Mouse (Mus musculus): ENCODE results near the gene Rpl29.

Rpl29 gene

DNA sequence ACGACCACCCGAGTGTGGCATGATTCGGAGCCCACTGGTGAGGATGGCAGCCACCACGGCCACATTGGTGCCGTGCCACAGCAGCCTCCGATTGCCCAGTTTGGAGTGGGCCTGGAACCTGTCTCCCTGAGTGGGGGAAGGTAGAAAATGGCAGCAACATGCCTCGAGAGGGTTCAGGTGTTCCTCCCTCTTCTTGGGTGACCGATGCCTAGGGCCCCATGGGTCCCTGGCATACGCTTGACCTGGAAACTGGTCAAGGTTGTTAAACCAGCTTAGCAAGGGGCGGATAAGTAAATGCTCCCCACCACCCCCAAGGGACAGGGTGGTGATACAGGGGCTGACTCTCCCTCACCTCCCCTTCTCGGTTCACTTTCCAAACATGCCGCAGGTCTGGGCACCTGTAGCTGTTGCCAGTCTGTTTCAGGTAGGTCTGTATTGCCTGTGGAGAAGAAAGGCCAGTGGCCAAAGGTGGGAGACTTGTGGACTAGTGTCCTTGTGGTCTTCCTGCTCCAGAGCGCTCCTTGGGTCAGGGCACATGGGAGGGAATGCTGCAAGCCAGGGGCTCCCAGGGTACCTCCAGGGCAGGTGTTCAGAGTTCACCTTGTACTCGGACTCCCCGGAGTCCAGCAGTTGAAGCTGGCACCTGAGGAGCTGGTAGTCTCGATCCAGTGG lies 44.0 kb downstream of the Rpl29 start:
- no peak for DNase-seq (ENCODE audit: low spot score)

DNA sequence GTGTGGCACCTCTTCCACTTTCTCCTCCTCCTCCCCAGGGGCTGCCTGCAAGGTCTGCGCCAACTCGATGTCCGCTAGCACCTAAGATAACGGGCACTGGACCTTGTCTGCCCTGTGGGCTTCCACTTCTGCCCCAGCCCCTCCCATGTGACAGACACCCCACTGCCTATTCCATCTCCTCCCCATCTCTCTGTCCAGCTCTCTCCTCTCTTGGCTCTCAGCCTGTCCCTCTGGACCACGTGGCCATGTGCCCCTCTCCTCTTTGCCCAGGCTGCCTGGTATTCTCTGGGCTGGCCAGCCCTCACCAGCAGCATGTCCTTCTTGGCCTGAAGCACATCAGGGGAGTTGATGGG lies 44.5 kb downstream of the Rpl29 start:
- no peak for DNase-seq (ENCODE audit: low spot score)

DNA sequence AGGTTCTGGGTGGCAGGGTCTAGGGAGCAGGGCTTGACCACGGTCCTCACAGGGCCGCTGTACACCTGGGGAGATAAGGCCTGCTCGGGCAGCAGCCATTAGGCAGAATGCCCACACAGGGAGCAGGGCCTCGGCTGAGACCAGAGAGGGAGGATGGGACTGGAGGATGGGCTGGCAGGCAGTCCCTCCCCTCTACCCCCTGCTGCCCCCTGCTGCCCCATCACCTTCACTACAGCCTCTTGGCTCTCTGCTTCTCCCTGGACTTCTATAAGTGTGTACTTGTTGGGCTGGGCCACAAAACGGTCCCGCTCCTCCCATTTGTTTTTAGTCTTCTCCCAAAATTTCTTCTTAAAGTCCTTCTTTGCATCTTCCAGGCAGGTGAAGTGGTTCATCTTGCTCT lies 45.2 kb downstream of the Rpl29 start:
- DNase-seq (ENCODE audit: low spot score), result no peak

DNA sequence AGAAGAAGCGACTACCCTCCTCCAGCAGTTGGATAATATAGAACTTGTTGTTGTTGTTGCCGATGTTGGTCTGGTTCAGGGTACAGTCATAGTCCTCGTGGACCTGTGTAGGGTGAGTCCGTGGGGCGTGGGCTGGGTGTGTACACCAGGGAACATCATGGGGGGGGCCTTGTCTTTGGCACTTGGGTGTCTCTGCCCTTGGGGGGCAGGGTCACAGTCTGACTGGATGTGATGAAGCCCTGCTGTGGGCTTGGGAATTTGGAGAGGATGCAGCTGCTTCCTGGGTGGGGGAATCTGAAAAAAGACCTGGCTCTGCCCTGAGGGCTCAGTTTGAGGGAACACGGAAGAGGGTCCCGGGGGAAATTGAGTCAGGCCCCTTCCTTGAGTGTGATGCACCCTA lies 45.8 kb downstream of the Rpl29 start:
- DNase-seq (ENCODE audit: low spot score), result no peak

DNA sequence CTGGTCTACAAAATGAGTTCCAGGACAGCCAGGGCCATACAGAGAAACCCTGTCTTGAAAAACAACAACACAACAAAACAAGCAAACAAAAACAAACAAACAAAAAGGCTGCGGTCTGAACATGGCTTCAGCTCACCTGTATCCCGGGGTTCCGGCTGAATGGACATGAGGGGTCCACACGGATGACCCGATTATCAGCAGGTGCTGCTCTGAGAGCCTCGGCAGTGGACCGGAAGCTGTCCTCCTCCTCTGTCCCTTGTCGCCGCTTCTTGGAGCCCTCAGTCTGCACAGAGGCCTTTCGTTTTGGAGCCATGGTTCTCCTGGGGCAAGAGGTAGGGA lies 46.4 kb downstream of the Rpl29 start, which contains the start of gene Rrp9:
TSS of gene Rrp9 (plus strand) at position 301 of the 339 bp plus-strand sequence.
- DNase-seq (ENCODE audit: low spot score), result no peak

DNA sequence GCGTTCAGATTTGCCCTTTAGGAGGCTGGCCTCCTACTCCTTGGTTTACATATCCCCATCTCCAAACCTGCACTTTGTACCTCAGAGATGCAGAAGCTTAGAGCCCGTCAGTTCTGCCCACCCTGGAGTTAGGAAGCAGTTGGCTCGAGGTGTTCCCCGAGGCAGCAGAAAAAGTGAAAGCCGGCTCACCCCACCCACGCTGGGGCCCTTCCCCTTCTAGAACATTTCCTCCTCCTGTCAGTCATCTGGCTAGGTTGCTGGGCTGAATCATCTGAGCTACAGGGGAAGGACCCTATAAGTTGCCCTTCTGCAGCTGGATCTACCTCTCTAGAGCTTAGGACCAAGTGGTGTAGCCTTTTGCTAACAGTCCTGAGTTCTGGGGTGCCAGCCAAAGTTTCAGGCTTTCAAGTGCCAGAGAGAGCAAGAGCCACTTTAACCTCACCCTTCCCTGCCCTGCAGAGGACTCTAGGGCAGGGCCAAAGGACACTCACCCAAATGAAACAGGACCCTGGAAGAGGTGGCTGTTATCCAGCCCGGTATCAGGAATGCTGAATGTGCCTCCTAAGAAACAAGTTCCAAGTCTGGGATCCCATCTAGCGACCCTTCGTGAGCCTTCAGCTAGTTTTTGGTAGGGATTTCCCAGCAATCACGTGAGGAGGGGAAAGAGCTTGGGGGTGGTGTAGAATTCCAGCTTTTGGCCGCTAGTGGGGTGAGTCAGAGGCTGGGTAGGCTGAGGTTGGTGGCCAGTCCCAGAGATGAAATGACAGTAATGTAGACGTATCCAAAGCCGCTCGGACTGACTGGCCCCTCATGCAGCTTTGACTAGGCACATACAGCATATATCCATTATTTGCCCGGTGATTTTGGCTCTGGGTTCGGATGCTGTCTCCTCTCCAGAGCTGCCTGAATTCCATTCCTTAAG lies 47.0 kb downstream of the Rpl29 start:
- no peak for DNase-seq (ENCODE audit: low spot score)

DNA sequence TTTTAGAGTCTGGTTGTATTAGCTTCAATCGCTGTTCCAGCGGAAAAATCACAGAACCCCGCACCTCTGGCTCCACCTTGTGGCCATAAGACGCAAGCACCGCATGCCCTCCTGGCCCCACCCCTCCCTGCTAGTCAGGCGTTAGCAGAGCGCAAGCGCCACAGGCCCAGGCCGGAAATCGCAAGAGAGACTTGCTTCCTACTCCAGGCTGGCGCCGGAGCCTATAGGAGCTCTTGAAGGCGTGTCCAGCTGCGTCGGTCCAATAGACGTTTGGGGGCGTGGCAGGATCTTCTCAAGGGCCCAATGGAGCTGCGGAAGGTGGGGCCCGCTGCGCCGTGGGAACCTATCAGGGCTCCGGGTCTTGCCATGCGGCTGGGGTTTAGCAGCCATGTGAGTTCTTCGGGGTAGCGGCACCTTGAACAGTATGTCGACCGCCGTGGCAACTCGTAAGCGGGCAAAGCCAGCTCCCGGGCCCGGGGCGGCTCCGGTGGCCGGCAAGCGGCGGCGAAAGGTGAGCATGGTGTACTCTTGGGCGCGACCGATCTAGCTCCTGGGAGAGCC lies 47.8 kb downstream of the Rpl29 start, which contains the start of gene Parp3:
TSS of gene Parp3 (minus strand) at position 26 of the 561 bp plus-strand sequence.
- peak; percentile 92 for DNase-seq (ENCODE audit: low spot score)

DNA sequence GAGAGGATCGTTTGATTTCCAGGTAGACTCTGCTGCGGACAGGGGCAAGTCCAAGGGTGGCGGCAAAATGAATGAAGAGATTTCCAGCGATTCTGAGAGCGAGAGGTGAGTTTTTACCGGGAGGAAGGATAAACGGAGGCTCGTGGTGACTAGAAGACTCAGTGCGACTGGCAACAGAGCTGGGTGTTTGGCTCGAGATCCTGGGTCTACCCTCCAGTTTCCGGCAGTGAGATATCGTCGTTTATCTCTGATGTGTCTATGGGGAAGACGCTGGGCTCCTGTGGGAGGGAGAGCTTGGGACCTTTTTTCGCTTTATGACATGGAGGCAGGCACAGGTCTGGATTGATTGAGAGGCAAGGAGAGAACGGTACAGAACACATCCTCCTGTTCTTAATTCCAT lies 48.4 kb downstream of the Rpl29 start:
- DNase-seq (ENCODE audit: low spot score), result no peak

DNA sequence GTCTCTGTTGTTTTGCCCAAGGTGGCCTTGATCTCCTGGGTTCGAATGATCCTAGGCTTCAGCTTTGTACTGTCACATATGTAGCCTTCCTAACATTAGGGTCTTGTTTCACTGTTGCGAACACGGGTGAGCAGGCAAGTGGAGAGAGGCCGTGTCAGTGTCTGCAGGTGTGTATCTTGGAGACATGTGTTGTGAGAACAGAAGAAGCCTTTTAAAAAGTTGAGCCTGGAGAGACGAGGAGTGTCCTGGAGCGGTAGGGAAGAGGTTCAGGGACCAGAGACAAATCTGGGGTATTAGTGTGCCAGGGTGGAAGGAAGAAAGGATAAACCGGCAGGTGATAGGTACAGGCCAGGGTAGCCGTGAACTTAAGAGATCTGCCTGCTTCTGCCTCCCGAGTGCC lies 48.8 kb downstream of the Rpl29 start:
- DNase-seq (ENCODE audit: low spot score), result no peak

DNA sequence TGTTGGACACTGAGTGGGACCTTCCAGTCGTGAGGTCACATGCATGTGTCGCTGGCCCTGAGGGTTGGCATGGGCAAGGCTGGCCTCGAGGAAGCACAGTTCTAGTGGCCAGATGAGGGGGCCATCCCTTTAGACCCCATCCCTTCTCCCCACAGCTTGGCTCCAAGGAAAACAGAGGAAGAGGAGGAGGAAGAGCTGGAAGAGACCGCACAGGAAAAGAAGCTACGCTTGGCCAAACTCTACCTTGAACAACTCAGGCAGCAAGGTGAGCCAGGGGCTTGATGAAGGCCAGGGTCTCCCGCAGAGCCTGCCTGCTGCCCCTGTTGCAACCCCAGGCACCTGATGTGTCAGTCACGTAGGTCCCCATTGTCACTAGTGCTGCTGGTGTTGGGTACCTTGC lies 51.3 kb downstream of the Rpl29 start:
- DNase-seq (ENCODE audit: low spot score), result no peak

DNA sequence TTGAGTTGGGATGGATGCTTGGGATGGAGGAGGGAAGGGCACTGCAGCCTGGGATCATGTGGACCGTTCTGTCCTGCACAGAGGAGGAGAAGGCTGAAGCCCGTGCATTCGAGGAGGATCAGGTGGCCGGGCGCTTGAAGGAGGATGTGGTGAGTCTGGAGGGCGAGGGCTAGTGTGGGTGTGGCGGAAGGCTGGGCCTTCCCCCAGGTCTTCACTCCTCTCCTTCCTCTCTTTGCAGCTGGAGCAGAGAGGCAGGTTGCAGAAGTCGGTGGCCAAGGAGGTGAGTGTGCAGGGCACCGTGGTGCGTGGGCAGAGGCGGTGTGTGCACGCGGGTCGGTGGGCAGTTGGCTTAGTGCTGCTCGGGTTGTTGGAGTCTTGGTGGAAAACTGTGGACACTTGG lies 51.8 kb downstream of the Rpl29 start:
- DNase-seq (ENCODE audit: low spot score), result no peak
